Mouse (Mus musculus): ENCODE measurements around the gene Pla2g2e. TPM values are rescaled to one million over a fixed set of nuclear protein-coding genes. Genes with fewer than 3 reads are reported as not detected.

Pla2g2e gene
- polyA plus RNA-seq (2015; fragmentation: Illumina TruSeq; extraction: RNeasy Lipid Tissue Mini Kit (QIAGEN cat#74804); ENCODE audit: insufficient read depth, low replicate concordance), result not detected

GRCm38 (mm10) chr4:138877731-138878130 is at the start of gene Pla2g2e:
Pla2g2e (plus strand) TSS chr4:138877942.

GRCm38 (mm10) chr4:138863344-138863998 is 14.3 kb upstream of the Pla2g2e start, which contains the start of gene Pla2g5:
Pla2g5 (minus strand) TSS chr4:138863482.

GRCm38 (mm10) chr4:138873864-138874263 is 3.9 kb upstream of the Pla2g2e start, which contains the start of gene Gm13030:
Gm13030 (minus strand) TSS chr4:138873964.

GRCm38 (mm10) chr4:138913797-138914196 is 36.1 kb downstream of the Pla2g2e start, which contains the start of gene Otud3:
Otud3 (minus strand) TSS chr4:138913945.

Other genes starting within 250 kb of the Pla2g2e start
- not detected for gene Vwa5b1, start 242.1 kb upstream of the Pla2g2e start, polyA plus RNA-seq (2015; fragmentation: Illumina TruSeq; extraction: RNeasy Lipid Tissue Mini Kit (QIAGEN cat#74804); ENCODE audit: insufficient read depth, low replicate concordance)
- gene Pla2g2c, start 153.2 kb upstream of the Pla2g2e start, polyA plus RNA-seq (2015; fragmentation: Illumina TruSeq; extraction: RNeasy Lipid Tissue Mini Kit (QIAGEN cat#74804); ENCODE audit: insufficient read depth, low replicate concordance), result not detected
- 0.10 TPM for gene Ubxn10, start 140.8 kb upstream of the Pla2g2e start, polyA plus RNA-seq (2015; fragmentation: Illumina TruSeq; extraction: RNeasy Lipid Tissue Mini Kit (QIAGEN cat#74804); ENCODE audit: insufficient read depth, low replicate concordance)
- gene Pla2g2f, start 120.3 kb upstream of the Pla2g2e start, polyA plus RNA-seq (2015; fragmentation: Illumina TruSeq; extraction: RNeasy Lipid Tissue Mini Kit (QIAGEN cat#74804); ENCODE audit: insufficient read depth, low replicate concordance), result 1.2 TPM
- 155 TPM for gene Pla2g2d, start 102.2 kb upstream of the Pla2g2e start, polyA plus RNA-seq (2015; fragmentation: Illumina TruSeq; extraction: RNeasy Lipid Tissue Mini Kit (QIAGEN cat#74804); ENCODE audit: insufficient read depth, low replicate concordance)
- 33.7 TPM for gene Pla2g5, start 14.5 kb upstream of the Pla2g2e start, polyA plus RNA-seq (2015; fragmentation: Illumina TruSeq; extraction: RNeasy Lipid Tissue Mini Kit (QIAGEN cat#74804); ENCODE audit: insufficient read depth, low replicate concordance)
- not detected for gene Gm13030, start 4.0 kb upstream of the Pla2g2e start, polyA plus RNA-seq (2015; fragmentation: Illumina TruSeq; extraction: RNeasy Lipid Tissue Mini Kit (QIAGEN cat#74804); ENCODE audit: insufficient read depth, low replicate concordance)
- 3.7 TPM for gene Otud3, start 36.0 kb downstream of the Pla2g2e start, polyA plus RNA-seq (2015; fragmentation: Illumina TruSeq; extraction: RNeasy Lipid Tissue Mini Kit (QIAGEN cat#74804); ENCODE audit: insufficient read depth, low replicate concordance)
- not detected for gene Rnf186, start 89.2 kb downstream of the Pla2g2e start, polyA plus RNA-seq (2015; fragmentation: Illumina TruSeq; extraction: RNeasy Lipid Tissue Mini Kit (QIAGEN cat#74804); ENCODE audit: insufficient read depth, low replicate concordance)
- gene Tmco4, start 94.9 kb downstream of the Pla2g2e start, polyA plus RNA-seq (2015; fragmentation: Illumina TruSeq; extraction: RNeasy Lipid Tissue Mini Kit (QIAGEN cat#74804); ENCODE audit: insufficient read depth, low replicate concordance), result 18.5 TPM
- not detected for gene Htr6, start 197.6 kb downstream of the Pla2g2e start, polyA plus RNA-seq (2015; fragmentation: Illumina TruSeq; extraction: RNeasy Lipid Tissue Mini Kit (QIAGEN cat#74804); ENCODE audit: insufficient read depth, low replicate concordance)
- gene Nbl1, start 215.1 kb downstream of the Pla2g2e start, polyA plus RNA-seq (2015; fragmentation: Illumina TruSeq; extraction: RNeasy Lipid Tissue Mini Kit (QIAGEN cat#74804); ENCODE audit: insufficient read depth, low replicate concordance), result 2.8 TPM

Data from spleen, adult 10 weeks (tissue).